Mouse (Mus musculus) splenic B cell, adult 2 months (primary cell): ENCODE results near the gene 1700001C19Rik.

Source experiments
- DNase-seq: peaks from one replicate; pipeline ENCODE4 v3.0.0-alpha.2; 2011; ENCODE audit warnings: low read depth, low spot score
- H3K27me3 ChIP-seq: 2 replicates; pipeline ENCODE4 v1.6.1; 2012; ENCODE audit warnings: mild to moderate bottlenecking, low read length, moderate library complexity, mixed read lengths; ENCODE audit not compliant: control insufficient read depth, poor library complexity, insufficient read depth, severe bottlenecking
- H3K36me3 ChIP-seq: 2 replicates; pipeline ENCODE4 v1.6.1; 2012; ENCODE audit warnings: mild to moderate bottlenecking, low read length, moderate library complexity, mixed read lengths; ENCODE audit not compliant: control insufficient read depth, poor library complexity, insufficient read depth, severe bottlenecking

The 1700001C19Rik gene

DNA sequence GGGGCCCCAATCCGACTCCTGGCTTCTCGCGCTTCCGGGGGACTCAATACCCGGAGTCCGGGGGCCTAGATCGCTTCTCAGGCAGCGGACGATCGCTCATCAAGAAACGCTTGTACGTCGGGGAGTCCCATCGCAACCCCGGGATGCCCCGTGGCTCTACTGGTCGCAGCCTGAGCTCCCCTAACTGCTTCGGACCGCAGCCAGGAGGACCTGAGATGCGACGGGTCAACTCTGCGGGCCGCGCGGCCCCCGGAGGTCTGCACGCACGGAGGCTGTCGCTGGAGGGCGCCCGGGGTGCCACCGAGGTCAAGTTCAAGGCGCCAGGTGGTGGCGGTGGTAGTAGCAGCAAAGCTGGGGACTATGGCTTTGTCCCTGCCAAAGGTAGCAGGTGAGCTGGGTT, 31.3 kb upstream of the 1700001C19Rik start:
- DNase-seq, result no peak
- no peaks in the 10 kb centered on the region for H3K27me3 ChIP-seq
- H3K36me3 ChIP-seq, result no peaks in the 10 kb centered on the region

DNA sequence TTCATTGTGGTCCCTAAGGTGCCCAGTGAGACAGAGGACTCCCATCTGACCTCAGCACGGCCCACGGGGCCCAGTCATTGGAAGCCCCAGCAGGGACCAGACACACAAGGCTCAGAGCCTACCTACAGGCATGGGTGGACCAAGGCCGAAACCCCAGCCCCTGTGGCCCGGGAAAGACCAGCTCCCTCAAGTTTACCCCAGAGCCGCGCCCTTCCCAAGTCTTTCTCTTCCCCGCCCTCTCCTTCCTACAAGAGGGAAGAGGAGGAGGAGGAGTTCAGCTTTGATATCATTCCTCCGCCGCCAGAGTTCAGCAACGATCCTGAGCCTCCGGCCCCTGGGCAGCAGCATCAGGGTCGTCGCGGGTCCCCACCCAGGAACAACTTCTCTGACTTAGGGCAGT, 30.9 kb upstream of the 1700001C19Rik start:
- Histone ChIP-seq H3K36me3 (no peaks in the 10 kb centered on the region), H3K27me3 (no peaks in the 10 kb centered on the region)
- DNase-seq, result no peak

DNA sequence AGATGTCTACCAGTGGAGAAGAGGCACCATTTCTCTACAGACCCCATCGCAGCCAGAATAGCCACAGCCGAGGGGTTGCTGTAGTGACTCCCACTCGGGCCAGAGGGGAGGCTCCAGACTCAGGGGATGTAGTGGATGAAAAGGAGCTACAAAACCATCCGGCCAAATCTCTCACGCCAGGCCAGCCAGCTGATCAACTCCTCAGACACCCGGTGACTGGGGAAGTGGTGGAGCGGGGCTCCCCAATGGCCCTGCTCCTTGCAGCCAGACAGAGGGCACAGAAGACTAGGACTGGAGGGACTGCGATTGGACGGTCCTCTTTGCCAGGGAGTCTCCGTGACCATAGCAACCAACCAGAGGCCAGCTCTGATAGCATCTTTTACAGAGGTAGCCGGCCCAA, 30.5 kb upstream of the 1700001C19Rik start:
- Histone ChIP-seq H3K36me3 (no peaks in the 10 kb centered on the region), H3K27me3 (no peaks in the 10 kb centered on the region)
- no peak for DNase-seq

DNA sequence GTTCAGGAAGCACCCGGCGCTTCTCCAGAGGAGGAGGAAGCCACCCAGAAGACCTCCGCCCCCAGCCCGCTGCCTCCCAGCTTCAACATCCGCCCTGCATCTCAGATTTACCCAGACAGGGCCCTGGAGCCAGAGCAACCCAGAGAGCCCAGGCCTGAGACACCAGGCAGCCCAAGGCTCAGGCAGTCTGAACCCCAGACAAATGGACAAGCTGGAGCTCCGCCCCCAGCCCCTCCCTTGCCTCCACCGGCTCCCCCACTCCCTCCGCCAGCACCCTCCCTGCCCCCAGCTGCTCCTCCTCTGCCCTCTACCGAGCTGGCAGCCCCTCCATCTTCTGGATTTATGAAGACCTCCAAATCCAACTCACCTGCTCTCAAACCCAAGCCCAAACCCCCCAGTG, 29.1 kb upstream of the 1700001C19Rik start:
- DNase-seq, result no peak
- no peaks in the 10 kb centered on the region for H3K36me3 ChIP-seq
- no peaks in the 10 kb centered on the region for H3K27me3 ChIP-seq

GRCm38 (mm10) chr17:47465016-47465415, 27.8 kb upstream of the 1700001C19Rik start:
- DNase-seq, result no peak
- H3K27me3 ChIP-seq, result no peaks in the 10 kb centered on the region
- no peaks in the 10 kb centered on the region for H3K36me3 ChIP-seq

GRCm38 (mm10) chr17:47464248-47464965, 27.2 kb upstream of the 1700001C19Rik start:
- Histone ChIP-seq H3K27me3 (no peaks in the 10 kb centered on the region), H3K36me3 (no peaks in the 10 kb centered on the region)
- no peak for DNase-seq

DNA sequence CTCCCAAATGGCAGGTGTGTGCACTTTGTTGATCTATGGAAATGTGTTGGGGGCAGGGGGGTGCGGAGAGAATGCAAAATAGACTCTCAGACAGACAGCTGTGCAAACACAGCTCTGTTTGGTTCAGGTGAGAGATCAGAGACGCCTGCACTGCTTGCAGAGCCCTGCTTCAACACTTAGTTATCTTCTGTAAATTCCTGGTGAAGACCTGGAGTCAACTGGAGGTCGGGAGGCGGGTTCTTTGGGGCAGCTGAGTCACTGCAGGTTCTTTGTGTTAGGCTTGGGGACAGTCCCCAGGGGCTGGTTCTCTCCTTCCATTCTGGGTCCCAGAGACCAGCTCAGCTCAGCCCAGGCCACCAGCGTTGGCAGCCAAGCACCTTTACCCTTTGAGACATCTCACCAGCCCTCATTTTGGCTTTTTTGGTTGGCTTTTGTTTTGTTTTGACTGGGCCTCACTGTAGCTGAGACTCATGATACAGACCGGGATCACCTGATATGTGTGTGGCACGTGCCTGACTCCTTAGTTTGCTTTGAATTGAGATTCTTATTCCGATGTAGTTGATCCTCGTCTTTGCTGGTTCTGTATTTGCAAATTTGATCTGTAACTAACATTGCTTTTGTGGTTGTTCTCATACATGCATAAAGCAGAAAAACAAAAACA, 25.7 kb upstream of the 1700001C19Rik start:
- no peaks in the 10 kb centered on the region for H3K27me3 ChIP-seq
- no peaks in the 10 kb centered on the region for H3K36me3 ChIP-seq
- DNase-seq, result no peak

DNA sequence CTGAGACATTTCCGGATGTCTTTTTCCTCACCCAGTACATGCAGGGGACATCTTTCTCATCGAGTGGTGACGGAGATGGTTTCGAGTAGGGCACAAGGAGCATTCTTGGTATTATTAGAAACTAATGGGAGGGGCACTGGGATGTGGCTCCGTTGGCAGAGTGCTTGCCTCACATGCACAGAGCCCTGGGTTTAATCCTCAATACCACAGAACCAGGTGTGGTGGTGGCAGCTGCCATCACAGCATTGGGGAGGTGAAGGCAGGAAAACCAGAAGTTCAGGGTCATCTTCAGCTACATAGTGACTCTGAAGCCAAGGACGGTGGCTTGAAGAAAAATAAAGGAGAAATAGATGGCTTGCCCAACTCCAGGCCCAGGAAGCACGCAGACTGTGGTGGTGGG, 25.0 kb upstream of the 1700001C19Rik start:
- Histone ChIP-seq H3K27me3 (no peaks in the 10 kb centered on the region), H3K36me3 (no peaks in the 10 kb centered on the region)
- no peak for DNase-seq

DNA sequence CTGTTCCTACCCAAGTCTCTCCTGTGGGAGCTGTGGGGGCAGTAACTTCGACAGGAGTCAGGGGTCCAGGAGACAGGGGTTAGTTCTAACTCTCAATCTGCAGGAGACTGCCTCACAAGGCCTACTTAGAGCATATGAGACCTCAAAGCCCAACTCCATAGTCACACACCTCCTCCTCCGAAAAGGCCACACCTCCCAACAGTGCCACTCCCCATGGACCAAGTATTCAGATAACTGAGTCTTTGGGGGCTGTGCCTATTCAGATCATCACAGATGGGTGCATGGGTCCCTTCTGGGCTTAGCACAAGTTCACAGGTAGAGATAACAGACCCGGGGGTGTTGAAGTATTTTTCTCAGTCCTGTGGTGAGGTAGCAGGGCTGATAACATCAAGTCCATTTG, 24.5 kb upstream of the 1700001C19Rik start:
- H3K36me3 ChIP-seq, result no peaks in the 10 kb centered on the region

GRCm38 (mm10) chr17:47459341-47459919, 22.3 kb upstream of the 1700001C19Rik start:
- no peaks in the 10 kb centered on the region for H3K36me3 ChIP-seq
- H3K27me3 ChIP-seq, result no peaks in the 10 kb centered on the region
- DNase-seq, result no peak

More for the DNA sequence above, 24.5 kb upstream of the 1700001C19Rik start:
- H3K27me3 ChIP-seq, result no peaks in the 10 kb centered on the region
- no peak for DNase-seq

DNA sequence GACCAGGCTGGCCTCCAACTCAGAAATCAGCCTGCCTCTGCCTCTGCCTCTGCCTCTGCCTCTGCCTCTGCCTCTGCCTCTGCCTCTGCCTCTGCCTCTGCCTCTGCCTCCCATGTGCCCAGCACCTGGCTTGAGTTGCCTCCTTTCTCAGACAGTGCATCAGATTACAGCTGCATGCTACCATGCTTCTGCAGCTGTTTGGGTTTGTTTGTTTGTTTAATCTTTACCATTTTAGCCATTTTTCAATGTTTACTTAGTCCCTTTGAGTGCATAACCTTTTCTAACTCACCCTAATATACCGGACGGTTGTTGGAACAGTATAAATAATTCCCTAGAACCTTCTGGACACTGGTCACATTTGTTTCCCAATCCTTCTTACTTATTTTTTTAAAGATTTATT, 21.8 kb upstream of the 1700001C19Rik start:
- no peak for DNase-seq
- Histone ChIP-seq H3K27me3 (no peaks in the 10 kb centered on the region), H3K36me3 (no peaks in the 10 kb centered on the region)

DNA sequence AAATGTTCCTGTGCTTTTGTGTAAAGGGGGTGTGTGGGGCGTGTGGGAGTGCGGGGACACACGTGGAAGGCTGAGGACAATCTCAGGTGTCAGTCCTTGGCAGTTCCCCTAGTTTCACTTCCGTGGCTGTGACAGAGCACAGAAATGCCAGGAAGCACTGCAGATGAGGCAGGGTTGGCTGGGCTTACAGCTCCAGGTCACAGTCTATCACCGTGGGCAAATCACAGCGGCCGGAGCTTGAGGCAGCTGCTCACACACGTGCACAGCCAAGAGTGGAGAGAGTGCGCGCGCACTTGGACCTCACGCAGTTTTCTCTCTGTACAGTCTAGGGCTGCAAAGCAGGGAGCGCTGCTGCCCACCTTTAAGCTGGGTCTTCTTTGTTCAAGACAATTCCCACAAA, 21.1 kb upstream of the 1700001C19Rik start:
- no peak for DNase-seq
- no peaks in the 10 kb centered on the region for H3K27me3 ChIP-seq
- no peaks in the 10 kb centered on the region for H3K36me3 ChIP-seq

- DNase-seq, result no peak
- no peaks in the 10 kb centered on the region for H3K27me3 ChIP-seq
- no peaks in the 10 kb centered on the region for H3K36me3 ChIP-seq
These were observed 17.5 kb upstream of the 1700001C19Rik start for GRCm38 (mm10) chr17:47454675-47455074.

- Histone ChIP-seq H3K27me3 (no peaks in the 10 kb centered on the region), H3K36me3 (no peaks in the 10 kb centered on the region)
- DNase-seq, result no peak
These were observed 15.7 kb upstream of the 1700001C19Rik start for GRCm38 (mm10) chr17:47452886-47453285.

DNA sequence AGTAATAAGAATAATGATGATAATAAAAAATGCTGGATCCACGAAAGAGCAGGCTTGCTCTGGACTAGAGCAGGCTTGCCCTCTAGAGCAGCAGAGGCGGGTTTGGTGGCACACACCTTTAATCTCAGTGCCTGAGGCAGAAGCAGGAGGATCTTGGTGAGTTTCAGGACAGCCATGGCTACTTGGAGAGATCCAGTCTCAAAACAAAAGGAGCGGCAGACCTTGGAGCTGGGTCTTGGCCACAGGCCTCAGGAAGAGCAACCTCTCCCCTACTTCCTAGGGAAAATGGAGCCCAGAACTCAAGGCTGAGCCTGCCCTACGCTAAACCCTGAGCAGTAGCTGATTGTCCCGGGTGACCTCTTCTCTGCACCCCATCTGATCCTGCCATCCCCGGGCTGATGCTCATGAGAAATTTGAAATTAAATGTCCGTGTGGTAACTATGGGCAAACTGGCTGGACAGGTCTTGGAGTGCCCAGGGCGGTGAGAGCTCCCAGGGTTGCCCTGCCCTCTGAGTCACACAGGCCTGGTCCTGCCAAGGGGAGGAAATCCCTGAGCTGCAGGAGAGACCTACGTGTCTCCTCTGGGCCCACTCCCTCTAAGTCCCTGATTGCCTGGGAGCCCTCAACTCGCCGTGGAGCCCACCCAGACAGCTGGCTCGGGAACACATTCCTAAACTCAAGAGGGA, 13.8 kb upstream of the 1700001C19Rik start:
- no peaks in the 10 kb centered on the region for H3K27me3 ChIP-seq
- H3K36me3 ChIP-seq, result no peaks in the 10 kb centered on the region
- no peak for DNase-seq
